Mouse (Mus musculus) stomach, postnatal 0 days (tissue): ENCODE results near the gene Gm13697.

Source experiments
- CTCF ChIP-seq: IDR thresholded peaks from 2 replicates; pipeline ENCODE4 v1.5.1; 2016; ENCODE audit warnings: antibody characterized with exemption, low read depth, mild to moderate bottlenecking, moderate library complexity
- EP300 ChIP-seq: optimal IDR thresholded peaks from 2 replicates; pipeline ENCODE3; 2016; ENCODE audit warnings: antibody characterized with exemption

DNA sequence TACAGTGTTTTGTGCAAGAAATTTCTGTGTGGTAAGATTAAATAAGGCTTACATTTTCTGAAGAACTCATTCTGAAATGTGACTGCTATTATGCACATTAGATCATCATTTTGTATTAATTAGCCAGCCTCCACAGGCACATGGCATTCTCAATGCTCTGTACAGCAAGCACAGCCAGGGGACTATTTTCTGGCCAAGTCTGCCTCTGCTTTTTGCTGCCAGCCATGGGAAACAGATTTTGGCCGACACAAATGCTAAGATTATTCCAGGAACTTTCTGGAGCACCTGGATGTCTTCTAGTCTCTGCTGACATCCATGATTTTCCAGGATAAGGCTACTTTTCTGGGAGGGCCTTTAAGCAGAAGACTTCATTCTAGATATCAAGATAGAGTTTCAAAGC is 24.4 kb downstream of the Gm13697 start:
- no peak for TF ChIP-seq EP300
- no peak for TF ChIP-seq CTCF
